Mouse (Mus musculus): ENCODE data around the gene Gcdh.

- no peak for TF ChIP-seq CTCF (IDR thresholded peaks at IDR 0.05; ENCODE audit: low read depth, low read length)
- no peak for TF ChIP-seq POLR2A (IDR thresholded peaks at IDR 0.05; ENCODE audit: extremely low read depth, insufficient read depth, low read length)
Measured at GRCm38 (mm10) chr8:84846094-84846721, 47.5 kb downstream of the Gcdh start.

Measured in liver, adult 2 months (tissue).